Mouse (Mus musculus): ENCODE results near the gene Ttn.

GRCm38 (mm10) chr2:76688162-76688561 lies 294.2 kb downstream of the Ttn start:
- TF ChIP-seq CTCF (IDR thresholded peaks at IDR 0.05; ENCODE audit: extremely low read depth, insufficient read depth, insufficient read length, insufficient replicate concordance) (no peak), POLR2A (IDR thresholded peaks at IDR 0.05; ENCODE audit: low read depth, low read length) (no peak)

Measured in spleen, adult 2 months (tissue).